Mouse (Mus musculus) erythroblast, embryonic 14.5 days (primary cell): ENCODE measurements around the gene Rfxap. TPM values are rescaled to one million over a fixed set of nuclear protein-coding genes. Genes with fewer than 3 reads are reported as not detected.

Source experiments
- H3K27me3 ChIP-seq: 2 replicates; pipeline ENCODE4 v1.6.1; 2012; ENCODE audit warnings: inconsistent platforms; ENCODE audit not compliant: control insufficient read depth
- H3K36me3 ChIP-seq: 2 replicates; pipeline ENCODE4 v1.6.1; 2012; ENCODE audit warnings: mild to moderate bottlenecking, inconsistent platforms; ENCODE audit not compliant: control insufficient read depth
- H3K4me1 ChIP-seq: 2 replicates; pipeline ENCODE4 v1.6.1; 2012; ENCODE audit warnings: inconsistent platforms; ENCODE audit not compliant: control insufficient read depth
- H3K4me3 ChIP-seq: replicated peaks from 2 replicates; pipeline ENCODE3; 2012; ENCODE audit warnings: moderate library complexity, mild to moderate bottlenecking, inconsistent platforms
- H3K9me3 ChIP-seq: 2 replicates; pipeline ENCODE4 v1.6.1; 2012; ENCODE audit warnings: low read length, inconsistent platforms, mixed read lengths; ENCODE audit not compliant: control insufficient read depth
- GATA1 ChIP-seq: IDR thresholded peaks from 2 replicates; pipeline ENCODE4 v1.6.1; 2012; ENCODE audit warnings: low read length, inconsistent platforms, mixed read lengths
- TAL1 ChIP-seq: IDR thresholded peaks from 3 replicates; pipeline ENCODE4 v1.6.1; 2012; ENCODE audit warnings: low read length, inconsistent platforms, mixed read lengths
- polyA plus RNA-seq: library from polyadenylated mRNA; stranded (reverse); fragments of >175 nt; gene quantifications from 2 replicates; pipeline ENCODE4 v1.2.3, GENCODE M21; 2012

Rfxap gene
- polyA plus RNA-seq, 1 experiment, result 6.6 TPM

DNA sequence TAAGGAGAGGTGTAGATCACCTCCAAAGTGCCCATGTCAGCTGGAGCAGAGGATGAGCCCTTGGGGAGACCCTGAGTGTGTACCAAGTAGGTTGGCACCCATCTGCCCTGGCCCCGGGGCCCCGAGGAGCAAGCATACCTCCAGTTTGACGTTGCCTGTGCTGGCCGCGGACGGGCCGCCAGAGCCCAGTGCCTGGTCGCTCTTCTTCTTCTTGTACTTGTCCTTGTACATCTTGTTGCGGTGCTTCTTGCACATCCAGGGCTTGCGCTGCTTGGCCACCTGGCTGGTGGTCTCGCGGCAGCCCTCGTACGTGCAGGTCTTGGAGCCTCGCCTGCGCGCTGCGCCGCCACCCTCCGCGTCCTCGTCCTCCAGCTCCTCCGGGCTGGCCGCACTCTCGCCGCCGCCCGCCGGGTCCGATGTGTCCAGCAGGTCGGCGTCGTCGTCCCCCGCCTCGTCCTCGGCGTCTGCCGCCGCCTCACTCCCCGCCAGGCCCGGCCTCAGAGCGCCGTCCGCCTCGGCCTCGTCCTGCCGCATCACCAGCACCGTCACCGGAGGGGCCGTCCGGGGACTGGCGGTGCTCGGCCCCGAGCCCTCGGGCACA is 430 bp downstream of the Rfxap start:
- peaks cover 21% of the 10 kb centered on the region for H3K27me3 ChIP-seq
- TF ChIP-seq GATA1 (no peak), TAL1 (no peak)
- 0 out of 2 replicates have a peak, but pooled peaks cover 2% of the 10 kb centered on the region for H3K9me3 ChIP-seq
- H3K4me3 ChIP-seq, result peak overlapping the region; percentile 99
- peaks cover 36% of the 10 kb centered on the region for H3K4me1 ChIP-seq
- peaks cover 28% of the 10 kb centered on the region for H3K36me3 ChIP-seq

GRCm38 (mm10) chr3:54803713-54804112 is 3.9 kb downstream of the Rfxap start:
- H3K36me3 ChIP-seq, result peaks cover 28% of the 10 kb centered on the region
- H3K4me1 ChIP-seq, result peaks cover 31% of the 10 kb centered on the region
- no peaks in the 10 kb centered on the region for H3K9me3 ChIP-seq
- TF ChIP-seq GATA1 (no peak), TAL1 (no peak)
- H3K27me3 ChIP-seq, result no peaks in the 10 kb centered on the region
- no peak overlapping the region for H3K4me3 ChIP-seq

GRCm38 (mm10) chr3:54797211-54797610 is 10.4 kb downstream of the Rfxap start:
- H3K4me1 ChIP-seq, result no peaks in the 10 kb centered on the region
- TF ChIP-seq TAL1, result no peak
- TF ChIP-seq GATA1, result no peak
- H3K4me3 ChIP-seq, result no peak overlapping the region
- peaks cover 13% of the 10 kb centered on the region for H3K9me3 ChIP-seq
- no peaks in the 10 kb centered on the region for H3K36me3 ChIP-seq
- no peaks in the 10 kb centered on the region for H3K27me3 ChIP-seq

GRCm38 (mm10) chr3:54795806-54796205 is 11.8 kb downstream of the Rfxap start:
- H3K27me3 ChIP-seq, result no peaks in the 10 kb centered on the region
- H3K36me3 ChIP-seq, result no peaks in the 10 kb centered on the region
- H3K9me3 ChIP-seq, result peaks cover 13% of the 10 kb centered on the region
- H3K4me3 ChIP-seq, result no peak overlapping the region
- no peaks in the 10 kb centered on the region for H3K4me1 ChIP-seq
- TF ChIP-seq GATA1 (no peak), TAL1 (no peak)

DNA sequence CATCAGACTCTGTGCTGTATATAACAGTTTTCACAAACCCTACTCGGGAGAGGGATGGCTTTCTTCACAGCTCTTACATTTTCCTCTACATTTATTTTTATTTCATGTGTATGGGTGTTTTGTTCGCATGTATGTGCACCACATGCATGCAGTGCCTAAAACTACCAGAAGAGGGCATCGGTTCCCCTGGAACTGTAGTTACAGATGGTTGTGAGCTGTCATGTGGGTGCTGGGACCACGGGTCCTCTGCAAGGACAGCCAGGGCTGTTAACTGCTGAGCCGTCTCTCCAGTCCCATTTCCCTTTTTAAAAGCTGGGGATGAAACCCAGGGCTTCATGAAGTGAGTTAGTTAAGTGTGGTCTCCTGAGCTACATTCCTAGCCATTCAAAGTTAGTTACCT is 12.2 kb downstream of the Rfxap start:
- no peaks in the 10 kb centered on the region for H3K4me1 ChIP-seq
- TF ChIP-seq GATA1, result no peak
- TF ChIP-seq TAL1, result no peak
- no peak overlapping the region for H3K4me3 ChIP-seq
- H3K36me3 ChIP-seq, result no peaks in the 10 kb centered on the region
- H3K9me3 ChIP-seq, result peaks cover 13% of the 10 kb centered on the region
- no peaks in the 10 kb centered on the region for H3K27me3 ChIP-seq

DNA sequence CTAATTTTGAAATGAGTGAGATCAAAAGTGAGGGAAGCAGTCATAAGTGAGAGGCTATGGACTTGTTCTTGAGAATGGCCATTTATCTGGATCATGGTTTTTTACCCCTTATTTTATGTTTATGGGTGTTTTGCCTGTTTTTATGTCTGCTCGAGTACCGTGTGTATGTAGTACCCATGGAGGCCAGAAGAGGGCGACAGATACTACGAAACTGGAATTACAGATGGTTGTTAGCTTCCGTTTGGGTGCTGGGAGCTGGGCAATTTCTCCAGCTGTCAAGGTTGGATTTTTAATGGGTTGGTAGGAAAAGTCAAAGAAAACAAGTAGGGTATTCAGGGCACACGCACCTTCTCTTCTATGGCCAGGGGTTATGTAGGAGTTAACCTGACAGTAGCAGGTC is 13.8 kb downstream of the Rfxap start:
- no peaks in the 10 kb centered on the region for H3K27me3 ChIP-seq
- TF ChIP-seq TAL1, result no peak
- no peaks in the 10 kb centered on the region for H3K4me1 ChIP-seq
- H3K4me3 ChIP-seq, result no peak overlapping the region
- no peaks in the 10 kb centered on the region for H3K36me3 ChIP-seq
- peaks cover 13% of the 10 kb centered on the region for H3K9me3 ChIP-seq

DNA sequence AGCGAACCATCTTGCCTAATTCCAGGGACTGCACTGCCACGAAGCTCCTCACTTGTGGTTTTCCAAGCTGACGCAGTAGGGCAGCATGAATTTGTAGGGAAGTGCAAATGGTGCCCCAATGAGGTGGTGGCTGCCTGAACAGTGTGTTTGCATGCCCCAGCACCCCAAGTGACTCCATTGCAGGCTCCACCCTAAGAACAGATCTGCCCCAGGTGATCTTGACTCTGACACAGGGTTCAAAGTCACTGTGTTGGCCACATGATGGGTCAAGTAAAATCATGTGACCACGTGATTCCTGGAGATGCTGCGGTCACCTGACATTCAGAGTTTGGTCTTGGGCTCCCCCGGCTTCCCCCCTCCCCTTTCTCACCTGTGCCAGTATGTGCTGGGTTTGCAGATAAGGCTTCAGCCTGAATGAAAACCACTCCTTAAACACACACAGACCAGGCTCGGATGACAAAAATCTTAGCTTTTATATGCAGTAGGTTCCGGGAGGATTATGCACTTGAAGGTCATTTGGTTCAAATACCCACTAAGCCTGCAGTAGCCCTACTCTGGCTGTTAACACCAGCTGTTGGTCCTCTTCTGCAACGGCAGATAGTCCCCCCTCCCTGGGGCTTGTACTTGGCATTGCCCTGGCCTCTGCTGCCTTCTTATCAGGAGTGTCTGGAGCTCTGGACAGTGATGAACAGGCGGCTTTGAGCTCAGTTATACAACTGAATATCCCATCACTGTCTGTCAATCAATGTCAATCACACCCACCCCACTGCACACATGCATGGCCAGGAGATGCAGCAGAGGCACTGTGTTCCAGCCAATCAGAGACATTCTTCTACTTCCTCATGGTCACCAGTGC is 15.5 kb downstream of the Rfxap start:
- Histone ChIP-seq H3K4me1 (no peaks in the 10 kb centered on the region), H3K36me3 (no peaks in the 10 kb centered on the region), H3K9me3 (peaks cover 13% of the 10 kb centered on the region), H3K4me3 (no peak overlapping the region), H3K27me3 (no peaks in the 10 kb centered on the region)
- no peak for TF ChIP-seq GATA1
- no peak for TF ChIP-seq TAL1

- no peaks in the 10 kb centered on the region for H3K36me3 ChIP-seq
These were observed 17.0 kb downstream of the Rfxap start for GRCm38 (mm10) chr3:54790601-54791000.

DNA sequence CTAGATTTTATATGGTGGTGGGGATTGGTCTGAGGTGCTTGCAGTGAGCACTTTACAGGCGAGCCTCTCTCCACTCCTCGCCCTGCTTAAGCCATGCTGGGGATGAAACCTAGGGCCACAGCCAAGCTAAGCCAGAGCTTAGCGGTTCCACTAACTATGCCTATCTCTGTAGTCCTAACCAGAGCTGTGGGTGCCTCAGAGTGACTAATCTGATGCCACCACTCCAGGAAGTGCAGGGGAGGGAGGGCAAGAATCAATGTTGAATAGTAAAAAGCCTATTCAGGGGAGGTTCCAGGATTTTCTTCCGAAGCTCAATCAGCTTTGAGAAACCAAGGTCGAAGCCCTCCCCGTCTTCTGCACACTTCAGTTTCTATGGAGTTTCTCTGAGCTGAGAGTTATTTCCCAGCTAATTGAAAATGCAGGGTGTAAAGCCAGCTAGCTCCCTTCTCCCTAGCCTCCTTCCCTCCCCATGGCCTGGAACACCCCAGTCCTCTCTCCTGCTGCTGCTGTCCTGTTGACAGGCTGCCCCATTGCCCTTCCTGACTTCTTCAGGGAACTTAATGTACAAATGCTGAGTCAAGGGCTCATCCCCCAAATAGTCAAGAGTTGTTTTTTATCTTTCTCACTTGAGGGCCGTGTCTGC is 31.5 kb downstream of the Rfxap start:
- TF ChIP-seq TAL1 (no peak), GATA1 (no peak)
- H3K27me3 ChIP-seq, result no peaks in the 10 kb centered on the region
- H3K9me3 ChIP-seq, result peaks cover 10% of the 10 kb centered on the region
- no peak overlapping the region for H3K4me3 ChIP-seq
- no peaks in the 10 kb centered on the region for H3K36me3 ChIP-seq
- no peaks in the 10 kb centered on the region for H3K4me1 ChIP-seq

More at GRCm38 (mm10) chr3:54790601-54791000, 17.0 kb downstream of the Rfxap start:
- TF ChIP-seq TAL1 (no peak), GATA1 (no peak)
- peaks cover 13% of the 10 kb centered on the region for H3K9me3 ChIP-seq
- no peaks in the 10 kb centered on the region for H3K4me1 ChIP-seq
- no peaks in the 10 kb centered on the region for H3K27me3 ChIP-seq
- no peak overlapping the region for H3K4me3 ChIP-seq
